Mouse (Mus musculus): Measurements from ENCODE around the gene Tepp.

The Tepp gene

DNA sequence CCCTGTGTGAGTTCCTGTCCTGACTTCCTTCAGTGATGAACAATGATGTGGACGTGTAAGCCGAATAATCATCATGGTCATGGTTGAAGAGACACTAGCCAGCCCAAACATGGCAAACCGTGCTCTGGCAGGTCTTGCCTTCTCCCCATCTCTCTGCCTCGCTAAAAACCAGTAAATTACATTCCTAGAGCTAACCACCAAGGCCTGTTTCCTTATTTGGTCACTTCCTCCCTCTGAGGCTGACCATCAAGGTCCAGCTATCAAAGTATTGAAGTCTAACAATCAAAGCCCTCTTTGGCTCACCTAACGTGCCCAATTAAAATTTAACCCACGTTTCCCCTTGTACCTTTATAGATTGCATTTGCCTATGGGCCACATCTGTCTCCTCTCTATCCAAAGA, 51.9 kb downstream of the Tepp start:
- DNase-seq (ENCODE audit: low spot score): no peak

DNA sequence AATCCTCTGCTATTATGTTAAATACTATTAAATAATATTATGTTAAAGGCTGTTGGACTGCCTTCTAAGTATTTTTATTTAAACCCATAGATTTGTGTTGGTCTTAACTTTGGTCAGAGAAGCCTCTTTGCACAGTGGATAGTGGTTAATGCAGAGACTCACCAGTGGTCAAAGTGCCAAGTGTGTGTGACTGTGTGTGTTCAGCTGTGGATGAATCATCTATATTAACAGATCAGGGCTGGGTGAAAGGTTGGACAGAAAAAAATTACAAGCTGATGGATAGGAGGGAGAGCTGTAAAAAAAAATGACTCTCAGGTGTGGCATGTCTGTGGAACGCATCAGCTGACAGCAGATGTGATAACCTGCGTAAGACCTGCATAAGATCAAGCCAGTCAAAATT, 53.5 kb downstream of the Tepp start:
- no peak for DNase-seq (ENCODE audit: low spot score)

DNA sequence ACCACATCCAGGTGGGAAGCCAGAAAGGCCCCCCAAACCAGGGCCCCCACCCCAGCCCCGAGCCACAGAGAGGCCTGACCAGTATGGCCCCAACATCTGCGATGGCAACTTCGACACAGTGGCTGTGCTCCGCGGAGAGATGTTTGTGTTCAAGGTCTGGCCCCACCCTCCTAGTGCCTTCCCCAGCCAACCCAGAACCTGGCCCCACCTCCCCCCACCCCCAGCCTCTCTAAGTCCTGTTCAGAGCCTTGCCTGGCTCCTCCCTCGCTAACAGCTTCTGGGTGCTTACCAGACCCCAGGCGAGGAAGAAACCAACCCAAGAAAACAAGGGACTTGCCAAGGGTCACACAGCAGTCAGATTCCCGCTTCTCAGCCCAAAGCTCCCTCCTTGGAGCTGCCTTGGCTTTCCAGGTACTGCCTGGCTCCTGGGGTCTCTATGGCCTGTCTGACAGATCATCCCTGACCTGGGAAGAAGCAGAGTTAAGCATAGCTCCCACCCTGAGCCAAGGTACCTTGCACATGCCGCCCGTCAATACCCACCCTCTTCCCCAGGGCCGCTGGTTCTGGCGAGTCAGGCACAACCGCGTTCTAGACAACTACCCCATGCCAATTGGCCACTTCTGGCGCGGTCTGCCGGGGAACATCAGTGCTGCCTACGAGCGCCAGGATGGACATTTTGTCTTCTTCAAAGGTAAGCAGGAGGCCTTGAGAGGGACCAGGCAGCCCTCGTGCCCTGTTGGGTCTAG, 59.4 kb downstream of the Tepp start:
- no peak for DNase-seq (ENCODE audit: low spot score)

- DNase-seq (ENCODE audit: low spot score): no peak
Measured at GRCm38 (mm10) chr8:95373389-95374002, 63.1 kb downstream of the Tepp start.

DNA sequence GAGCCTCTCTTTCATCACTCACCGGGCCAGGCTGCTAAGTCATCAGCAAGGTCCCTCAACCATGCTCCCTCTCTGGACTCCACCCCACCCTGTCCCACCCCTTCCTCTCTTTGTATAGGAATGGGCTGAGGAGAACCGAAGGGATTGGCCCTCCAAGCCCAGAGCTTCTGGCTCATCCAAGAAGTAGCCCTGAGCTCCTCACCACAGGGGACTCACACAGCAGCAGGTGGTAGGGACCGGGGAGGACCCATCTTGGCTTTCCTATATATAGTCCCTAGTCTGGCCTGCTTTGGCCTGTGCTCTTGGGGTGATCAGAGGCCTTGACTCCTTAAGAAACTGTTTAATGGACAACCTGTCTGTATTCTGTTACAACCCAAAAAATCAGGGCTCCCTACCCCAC, 64.1 kb downstream of the Tepp start:
- DNase-seq (ENCODE audit: low spot score): no peak

DNA sequence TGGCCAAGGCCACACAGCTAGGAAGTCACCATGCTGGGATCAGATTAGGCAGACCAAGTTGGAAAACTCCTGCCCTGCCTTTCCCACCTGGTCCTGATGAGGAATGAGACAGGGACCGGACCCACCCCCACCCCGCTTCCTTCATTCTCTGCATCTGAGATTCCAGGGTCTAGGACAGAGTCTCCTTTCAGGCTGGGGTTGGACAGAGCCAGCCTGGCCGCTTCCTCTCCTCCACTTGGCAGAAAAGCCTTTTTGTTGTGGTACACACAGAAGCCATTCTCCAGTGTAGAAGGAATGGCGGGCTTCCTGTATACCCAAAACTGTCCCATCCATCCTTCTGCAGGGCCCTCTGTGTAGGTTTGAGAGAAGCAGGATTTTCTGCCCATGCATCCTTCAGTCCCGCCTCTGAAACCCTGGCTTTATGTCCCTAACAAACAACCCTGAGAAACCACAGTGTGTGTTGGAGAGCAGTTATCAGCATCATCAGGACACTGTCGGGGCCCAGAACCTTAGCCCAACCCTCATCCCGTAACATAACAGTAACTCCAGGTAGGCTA, 65.1 kb downstream of the Tepp start:
- no peak for DNase-seq (ENCODE audit: low spot score)

Measured in urinary bladder, postnatal 10 days (tissue).